Mouse (Mus musculus) spleen, adult 12 weeks (tissue): ENCODE results near the gene Ppan.
A peak's percentile ranks its signal among the peaks of the same experiment; 100 is the strongest.

Source experiments
- DNase-seq: peaks from one replicate; pipeline ENCODE4 v3.0.0; 2022; ENCODE audit warnings: low spot score

Ppan gene

DNA sequence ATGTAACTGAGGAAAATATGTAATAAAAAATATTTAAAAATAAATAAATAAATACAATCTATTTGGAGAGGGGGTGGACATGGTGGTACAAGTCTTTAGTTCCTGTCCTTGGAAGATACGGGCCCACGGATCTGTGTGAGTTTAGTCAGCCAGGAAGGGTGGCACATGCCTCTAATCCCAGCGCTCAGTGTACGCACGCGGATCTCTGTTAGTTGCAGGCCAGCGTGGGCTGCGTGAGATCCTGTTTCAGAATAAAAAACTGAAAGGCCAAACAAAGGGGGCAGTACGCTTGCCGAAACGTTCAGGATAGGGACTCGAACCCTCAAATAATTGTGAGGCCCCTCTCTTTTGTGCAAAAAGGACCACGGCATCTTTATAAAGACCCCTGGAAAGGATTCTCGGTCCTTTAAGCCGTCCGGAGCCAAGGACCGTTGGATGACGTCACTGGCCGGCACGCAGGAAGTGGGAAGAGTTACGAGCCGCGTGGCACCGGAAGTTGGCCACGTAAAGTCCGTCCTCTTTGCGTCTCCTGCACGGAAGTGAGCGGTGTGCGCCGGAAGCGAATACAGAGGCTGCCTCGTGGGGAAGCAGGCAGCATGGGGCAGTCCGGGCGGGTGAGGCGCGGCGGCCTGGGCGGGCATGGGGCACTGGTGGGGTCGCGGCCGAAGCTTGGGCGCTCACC, at the start of gene Ppan:
Gene Ppan, plus strand, starts transcription at position 472 of the 682 bp plus-strand sequence.
- peak; percentile 85 for DNase-seq

DNA sequence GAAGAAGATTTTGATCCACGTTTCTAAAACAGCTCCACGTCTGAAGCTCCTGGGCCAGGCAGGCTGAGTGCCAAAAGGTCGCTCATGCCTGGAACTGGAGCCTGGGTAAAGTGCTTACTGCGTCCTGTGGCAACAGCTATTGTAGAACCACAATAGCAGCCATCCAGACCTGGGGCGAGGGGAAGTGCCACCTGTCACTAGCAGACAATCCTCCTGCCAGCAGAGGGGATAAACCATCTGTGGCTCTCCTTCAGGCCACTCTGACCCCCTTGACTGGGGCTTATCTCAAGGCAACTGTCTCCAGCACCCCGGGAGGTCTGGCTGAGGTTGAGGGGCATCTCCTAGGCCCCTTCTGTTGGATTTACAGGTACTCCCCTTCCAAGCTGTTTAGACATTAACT, 49.0 kb upstream of the Ppan start:
- no peak for DNase-seq

DNA sequence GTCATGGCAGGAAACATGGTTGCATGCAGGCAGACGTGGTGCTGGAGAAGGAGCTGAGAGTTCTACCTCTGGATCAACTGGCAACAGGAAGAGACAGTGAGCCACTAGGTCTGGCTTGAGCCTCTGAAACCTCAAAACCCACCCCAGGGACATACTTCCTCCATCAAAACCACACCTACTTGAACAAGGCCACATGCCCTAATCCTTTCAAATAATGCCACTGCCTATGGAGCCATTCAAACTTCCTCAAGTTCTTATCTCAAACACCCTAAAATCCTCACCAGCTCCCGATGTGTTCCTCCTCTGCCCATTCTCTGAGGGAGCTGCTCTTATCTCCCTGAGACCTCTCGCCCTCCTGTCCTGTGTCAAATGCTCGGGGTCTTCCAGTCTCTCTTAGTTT, 45.8 kb upstream of the Ppan start:
- DNase-seq, result no peak

DNA sequence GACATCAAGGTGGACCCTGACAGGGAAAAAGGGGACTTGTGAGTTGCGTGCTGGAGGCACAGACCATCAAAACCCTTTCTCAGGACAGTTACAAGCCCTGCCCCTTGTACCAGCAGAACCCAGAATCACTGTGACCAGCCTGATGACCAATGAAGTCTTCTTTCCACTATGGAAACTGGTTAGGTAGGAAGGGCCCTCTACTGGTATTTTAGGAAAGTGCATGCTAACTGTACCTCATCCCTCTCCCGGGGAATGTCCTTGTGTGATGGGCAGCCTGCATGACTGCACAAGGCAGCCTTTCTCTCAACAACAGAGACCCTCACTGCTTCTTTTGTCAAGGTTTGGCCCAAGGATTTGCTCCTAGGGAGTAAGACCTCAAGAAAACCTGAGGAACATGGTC, 45.3 kb upstream of the Ppan start:
- DNase-seq, result no peak

DNA sequence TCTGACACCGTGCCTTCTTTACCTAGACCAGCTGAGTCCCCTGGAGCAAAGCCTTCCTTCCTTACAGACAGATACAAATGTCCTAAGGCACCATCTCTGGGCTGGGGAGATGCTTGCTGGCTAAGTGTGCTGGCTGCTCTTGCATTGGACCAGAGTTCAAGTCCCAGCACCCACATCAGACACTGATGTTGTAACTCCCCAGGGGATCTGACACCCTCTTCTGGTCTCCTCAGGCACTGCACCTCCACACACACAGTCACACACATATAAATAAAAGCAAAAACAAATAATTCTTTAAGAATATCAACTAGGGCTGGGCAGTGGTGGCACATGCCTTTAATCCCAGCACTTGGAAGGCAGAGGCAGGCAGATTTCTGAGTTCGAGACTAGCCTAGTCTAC, 37.8 kb upstream of the Ppan start:
- no peak for DNase-seq

DNA sequence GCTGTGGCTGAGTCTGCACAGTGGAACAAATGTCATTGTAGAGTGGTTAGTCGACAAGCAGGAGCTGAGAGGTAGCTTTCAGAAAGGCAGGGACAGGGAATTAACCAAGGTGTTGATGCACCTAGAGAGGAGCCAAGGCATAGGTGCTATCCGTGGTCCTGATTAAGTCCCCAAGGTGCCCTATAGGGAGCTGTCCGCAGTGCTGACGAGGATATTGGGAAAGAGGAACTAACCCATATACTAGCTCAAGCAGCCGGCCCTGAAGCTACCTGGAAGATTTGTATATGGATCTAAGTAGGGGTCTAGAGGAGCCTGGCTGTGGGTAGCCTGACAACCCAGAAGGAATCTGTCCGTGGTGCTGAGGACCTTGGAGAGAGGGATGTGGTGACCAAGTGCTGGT, 30.8 kb upstream of the Ppan start:
- peak; percentile 43 for DNase-seq

DNA sequence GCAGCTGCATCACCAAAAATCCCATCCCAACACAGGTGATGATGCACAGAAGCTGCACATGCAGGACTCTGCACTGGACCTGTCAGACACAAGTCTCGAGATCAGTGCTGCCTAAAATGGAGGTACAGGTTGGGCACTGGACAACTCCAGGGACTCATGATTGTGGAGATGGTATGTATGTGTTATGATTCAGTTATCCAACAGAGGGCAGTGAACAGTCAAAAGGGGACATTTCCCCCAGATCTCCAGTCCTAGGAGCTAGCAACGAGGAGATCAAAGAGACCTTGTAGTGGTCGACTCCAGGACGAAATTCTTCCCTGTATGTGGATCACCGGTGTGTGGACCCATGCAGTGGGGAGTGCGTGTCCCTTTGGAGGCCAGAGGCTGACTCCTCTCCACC, 28.0 kb upstream of the Ppan start:
- DNase-seq, result no peak

DNA sequence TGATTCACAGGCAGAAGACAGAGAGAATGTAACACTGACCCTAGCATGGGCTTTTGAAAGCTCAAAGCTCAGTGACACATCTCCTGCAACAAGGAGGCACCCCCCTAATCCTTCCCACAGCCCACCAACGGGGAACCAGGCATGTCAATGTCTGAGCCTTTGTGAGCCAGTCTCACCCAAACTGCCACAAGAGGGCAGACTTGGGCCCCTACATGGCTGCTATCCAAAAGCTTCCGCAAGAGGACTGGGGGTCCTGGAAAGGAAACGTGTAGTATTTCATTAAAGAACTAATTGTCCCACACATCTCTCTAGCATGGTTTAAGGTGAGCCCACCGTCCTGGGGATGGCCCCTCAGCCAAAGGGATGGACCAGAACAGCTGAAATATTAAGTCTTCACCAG, 26.2 kb upstream of the Ppan start:
- no peak for DNase-seq

DNA sequence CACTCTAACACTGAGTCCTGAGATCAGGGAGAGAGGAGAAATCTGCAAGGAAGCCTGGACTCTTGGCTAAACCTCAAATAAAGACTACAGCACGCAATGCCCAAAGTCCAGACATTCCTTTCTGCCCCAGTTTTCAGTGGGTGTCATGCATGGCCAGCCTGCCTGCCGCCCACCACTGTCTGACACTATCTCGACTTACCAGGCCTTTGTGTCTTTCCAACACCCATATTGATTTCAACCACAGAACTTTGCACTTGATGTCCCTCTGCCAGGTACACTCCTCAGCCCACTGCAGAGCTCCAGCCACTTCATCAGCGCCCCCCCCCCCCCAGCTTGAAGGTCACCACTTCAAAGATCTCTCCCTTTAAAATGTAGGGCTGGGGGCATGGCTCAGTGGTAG, 25.8 kb upstream of the Ppan start:
- no peak for DNase-seq

DNA sequence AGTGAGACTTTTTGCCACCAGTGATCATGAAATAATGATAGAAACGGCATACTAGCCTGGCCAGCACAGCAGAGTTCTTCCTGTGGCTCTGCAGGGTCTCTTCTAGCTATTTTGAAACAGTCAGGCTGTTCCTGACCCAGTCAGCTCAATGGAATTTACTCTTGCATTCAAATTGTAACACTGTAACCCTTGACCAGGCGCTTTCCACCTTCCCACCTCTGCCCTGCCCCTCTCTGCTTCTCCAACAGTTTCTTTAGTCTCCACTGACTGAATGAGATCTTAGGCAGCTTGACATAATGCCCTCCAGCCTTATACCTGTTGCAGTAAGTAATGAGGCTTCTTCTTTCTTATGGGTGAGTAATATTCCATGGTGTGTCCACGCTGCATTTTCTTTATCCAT, 21.1 kb upstream of the Ppan start:
- DNase-seq, result no peak

DNA sequence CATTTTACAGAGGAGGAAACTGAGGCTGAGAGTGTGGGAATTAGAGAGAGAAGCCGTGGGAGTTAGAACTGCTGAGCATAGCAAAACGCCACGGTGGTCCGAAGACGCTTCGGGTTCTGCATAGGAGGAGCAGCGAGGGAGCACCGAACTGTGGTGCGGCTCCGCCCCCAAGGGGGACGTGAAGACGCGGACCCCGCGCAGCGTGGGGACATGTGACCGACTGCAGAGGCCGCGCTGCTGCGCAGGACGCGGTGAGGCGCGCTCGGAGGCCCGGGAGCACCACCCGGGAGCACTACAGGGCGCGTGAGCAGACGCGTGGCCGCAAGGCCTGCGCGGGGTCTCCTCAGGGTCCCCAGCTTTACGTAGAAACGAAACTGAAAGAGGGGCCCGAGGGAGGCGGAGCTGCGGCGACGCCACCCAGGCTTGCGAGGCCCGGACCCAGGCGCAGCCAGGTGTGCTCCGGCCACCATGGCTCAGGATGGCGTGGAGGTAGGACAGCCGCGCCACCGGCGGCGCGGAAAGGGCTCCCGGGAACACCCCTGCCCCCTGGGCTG, 19.4 kb upstream of the Ppan start, which contains the start of gene A230050P20Rik:
Gene A230050P20Rik, plus strand, starts transcription at position 195 of the 554 bp plus-strand sequence.
- no peak for DNase-seq

DNA sequence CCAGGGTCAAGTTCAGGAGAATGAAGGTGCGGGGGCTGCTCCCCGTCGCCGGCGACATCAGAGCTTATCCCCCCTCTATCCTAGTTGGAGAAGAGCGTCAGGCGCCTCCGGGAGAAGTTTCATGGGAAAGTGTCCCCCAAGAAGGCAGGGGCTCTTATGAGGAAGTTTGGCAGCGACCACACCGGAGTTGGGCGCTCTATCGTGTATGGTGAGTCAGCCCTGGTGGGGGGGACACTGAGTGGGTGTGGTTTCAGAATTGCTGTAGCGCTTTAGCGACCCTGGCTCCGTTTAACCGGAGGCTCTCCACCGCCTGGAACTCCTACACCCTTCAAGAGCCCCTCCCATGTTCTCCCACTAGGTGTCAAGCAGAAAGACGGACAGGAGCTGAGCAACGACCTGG, 18.7 kb upstream of the Ppan start:
- DNase-seq, result no peak

DNA sequence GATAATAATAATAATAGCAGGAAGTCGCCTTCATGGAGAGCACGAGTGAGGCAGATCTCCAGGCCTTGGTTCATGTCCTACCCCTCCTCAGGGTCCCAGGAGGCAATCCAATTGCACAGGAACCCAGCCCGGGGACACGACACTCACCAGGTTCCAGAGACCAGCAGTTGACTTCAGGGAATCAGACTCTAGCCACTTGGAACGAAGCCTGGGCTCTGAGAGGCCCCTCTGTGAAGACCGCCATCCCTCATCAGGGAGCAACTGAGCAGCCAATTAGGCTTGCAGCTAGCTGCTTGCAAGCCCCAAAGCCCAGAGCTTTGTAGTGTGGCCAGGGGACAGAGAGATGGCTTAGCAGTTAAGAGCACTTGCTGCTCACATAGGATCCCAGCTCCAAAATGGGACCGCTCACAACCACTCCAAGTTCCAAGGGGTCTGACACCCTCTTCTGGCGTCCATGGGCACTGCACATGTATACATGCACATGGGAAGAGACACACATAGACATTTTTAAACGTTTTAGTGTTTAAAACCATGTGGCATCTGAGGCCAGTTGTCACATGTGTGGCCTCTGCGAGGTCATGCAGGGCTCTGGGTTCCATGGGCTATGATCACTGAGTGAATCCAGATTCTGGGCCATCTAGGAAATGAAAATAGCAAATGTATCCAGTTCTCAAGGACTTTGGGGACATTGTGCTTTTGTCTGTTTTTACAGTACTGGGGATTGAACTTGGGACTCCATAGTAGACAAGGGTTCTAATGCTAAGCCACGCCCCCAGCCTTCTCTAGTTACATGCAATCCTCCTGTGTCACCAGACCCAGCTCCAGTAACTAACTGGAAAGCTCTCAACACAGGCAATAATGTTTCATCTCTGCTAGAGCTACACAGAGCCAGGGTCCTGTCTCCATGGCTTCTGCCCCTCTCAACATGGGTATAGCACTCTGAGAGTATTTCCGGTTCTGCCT, 17.5 kb upstream of the Ppan start:
- DNase-seq, result no peak

DNA sequence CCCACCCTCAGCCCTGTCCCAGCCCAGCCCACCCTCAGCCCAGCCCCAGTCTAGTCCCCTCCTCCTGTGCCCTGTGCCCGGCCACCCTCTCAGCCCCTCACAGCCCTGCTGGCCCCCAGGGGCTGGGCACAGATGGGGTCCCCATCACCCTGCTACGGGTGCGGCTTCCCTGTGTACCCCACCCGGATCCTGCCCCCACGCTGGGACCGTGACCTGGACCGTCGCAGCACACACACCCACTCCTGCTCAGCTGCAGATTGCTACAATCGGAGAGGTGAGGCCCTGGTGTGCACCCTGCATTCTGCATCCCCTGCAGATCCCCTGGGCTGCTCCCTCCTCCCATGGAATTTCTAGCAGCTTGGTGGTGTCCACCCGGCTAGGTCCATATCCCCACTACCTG, 15.0 kb upstream of the Ppan start:
- DNase-seq, result no peak

DNA sequence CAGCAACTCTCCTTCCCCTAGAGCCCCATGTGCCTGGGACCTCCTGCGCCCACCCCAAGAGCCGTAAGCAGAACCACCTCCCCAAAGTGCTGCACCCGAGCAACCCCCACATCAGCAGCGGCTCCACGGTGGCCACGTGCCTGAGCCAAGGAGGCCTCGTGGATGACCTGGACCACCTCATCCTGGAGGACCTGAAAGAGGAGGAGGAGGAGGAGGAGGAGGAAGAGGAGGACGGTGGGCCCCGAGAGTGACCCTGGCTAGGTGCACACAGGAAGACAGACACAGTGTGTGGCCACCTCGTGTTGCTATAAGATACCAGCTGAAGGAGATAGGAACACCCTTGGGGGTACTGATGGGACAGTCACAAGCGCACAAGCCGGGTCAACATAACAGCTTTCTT, 14.5 kb upstream of the Ppan start:
- DNase-seq, result no peak

DNA sequence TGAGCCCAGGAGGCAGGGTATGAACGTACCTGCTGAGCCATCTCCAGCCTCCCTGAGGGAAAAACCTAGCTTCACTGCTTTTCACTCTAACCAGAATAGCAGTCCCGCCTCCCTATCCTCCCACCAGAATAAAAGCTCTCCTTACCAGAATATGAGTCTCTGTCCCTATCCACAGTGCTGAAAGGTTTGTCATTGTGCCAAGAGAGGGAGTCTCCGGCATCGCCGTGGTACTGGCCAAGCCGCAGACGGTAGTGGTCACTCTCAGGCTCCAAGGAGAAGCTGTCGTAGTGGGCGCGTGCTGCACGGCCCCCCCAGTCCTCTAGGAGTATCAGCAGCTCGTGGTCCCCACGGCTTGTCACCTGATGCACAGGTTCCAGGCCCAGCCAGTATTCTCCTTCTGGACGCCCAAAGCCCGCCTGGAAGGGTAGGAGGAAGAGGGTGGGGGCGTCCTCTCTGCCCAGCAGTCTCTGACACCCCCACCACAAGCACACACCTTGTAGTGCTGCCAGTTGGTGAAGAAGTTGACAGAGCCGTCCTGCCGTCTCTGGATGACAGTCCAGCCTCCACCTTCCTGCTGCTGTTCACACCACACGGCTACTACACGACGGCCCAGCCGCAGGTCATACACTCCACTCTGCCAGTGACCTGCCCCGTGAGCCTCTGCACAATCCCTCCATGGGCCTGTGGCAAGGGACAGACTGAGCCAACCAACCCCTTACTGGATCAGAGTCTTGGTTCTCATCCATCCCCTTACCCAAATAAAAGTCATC, 12.8 kb upstream of the Ppan start:
- no peak for DNase-seq

DNA sequence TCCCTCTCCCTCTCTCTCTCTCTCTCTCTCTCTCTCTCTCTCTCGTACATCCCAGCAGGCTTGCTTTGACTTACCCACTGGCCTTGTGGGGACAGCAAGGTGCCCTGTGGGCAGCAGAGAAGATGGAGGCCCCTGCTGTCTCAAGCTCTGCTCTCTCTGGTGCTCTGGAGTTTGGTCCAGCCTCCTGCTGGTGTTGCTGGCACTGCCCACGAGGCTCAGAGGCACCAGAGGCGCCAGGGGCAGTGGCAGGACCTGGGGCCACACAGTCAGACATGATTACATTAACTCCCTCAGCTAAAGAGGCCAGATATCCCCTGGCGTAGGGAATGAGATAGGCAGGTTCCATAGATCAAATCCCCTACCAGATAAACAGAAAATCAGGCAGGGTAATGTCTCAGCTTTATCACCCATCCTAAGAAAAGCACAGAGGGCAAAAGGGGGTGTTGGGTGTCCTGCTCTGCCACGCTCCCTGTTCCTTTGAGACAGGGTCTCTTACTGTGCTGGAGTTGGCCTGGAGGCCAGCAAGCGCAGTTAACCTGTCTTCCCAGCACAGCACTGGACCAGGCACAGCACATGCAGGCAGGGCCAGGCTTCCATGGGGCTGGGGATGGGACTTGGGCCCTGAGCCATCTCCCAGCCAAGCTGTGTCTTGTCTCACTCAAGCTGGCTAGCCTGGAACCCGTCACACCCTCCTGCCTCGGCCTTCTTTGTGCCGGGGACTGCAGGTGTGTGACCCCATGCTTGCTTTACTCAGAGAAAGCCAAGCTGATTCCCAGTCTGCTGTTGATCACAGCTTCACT, 11.5 kb upstream of the Ppan start:
- DNase-seq, result no peak

DNA sequence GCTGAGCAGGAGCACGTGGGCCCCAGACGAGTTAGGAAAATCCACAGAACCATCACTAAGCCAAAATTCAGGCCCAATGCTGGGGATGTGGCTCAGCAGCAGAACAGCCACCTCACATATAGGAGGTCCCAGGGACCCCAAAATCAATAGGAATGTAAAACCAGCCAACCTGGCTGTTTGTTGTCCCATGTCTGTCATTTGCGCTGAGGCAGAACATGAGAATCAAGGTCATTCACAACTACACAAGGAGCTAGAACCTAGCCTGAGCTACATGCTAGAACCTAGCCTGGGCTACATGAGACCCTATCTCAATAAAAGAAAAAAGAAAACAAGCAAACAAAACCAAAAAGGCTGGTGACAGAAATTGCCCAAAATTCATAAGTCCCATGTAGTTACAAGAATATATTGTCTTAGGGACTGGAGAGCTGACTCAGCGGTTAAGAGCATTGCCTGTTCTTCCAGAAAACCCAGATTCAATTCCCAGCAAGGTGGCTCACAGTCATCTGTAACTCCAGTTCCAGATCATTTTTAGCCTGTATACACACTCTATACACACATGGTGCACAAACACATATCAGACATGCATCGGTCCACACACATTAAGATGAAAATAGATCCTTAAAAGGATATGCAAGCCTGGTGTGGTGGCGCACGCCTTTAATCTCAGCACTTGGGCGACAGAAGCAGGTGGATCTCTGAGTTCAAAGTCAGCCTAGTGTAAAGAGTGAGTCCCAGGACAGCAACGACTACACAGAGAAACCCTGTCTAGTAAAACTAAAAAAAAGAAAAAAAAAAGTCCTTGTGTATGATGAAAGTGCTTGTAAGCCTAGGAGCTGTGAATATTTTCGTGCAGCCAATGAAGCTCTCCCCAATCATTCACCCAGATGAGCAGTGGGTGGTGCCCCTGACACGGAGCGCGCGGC, 10.6 kb upstream of the Ppan start:
- DNase-seq, result no peak

DNA sequence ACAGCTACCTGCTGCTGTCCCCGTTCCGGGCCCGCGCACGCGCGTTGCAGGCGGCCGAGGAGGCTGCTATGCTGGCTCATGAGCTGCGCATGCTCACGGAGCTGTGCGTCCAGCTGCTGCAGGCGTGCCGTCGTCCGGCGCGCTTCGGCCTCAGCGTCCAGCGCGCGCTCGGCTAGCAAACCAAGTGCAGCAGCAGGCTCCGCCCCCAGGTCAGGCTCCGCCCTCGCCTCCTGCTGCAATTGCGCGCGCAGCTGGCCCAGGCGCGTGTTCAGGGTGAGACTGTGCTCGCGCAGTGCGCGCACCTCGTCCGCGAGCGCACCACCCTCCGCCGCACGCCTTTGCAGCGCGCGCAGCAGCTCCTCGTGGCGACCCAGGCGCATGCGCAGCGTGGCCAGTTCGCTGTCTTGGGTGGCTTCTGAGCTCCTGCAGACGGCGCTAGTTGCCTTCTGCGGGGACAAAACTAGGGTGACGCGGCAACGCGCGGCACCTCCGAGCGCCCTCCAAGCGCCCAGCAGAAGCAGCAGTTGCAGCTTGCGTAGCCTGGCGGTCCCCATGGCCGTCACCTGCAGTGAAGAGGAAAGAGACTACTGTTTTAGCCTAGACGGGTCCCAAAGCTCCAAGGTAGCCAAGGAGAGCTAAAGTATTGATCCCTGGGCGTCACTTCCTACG, 9.8 kb upstream of the Ppan start:
- peak; percentile 99 for DNase-seq

DNA sequence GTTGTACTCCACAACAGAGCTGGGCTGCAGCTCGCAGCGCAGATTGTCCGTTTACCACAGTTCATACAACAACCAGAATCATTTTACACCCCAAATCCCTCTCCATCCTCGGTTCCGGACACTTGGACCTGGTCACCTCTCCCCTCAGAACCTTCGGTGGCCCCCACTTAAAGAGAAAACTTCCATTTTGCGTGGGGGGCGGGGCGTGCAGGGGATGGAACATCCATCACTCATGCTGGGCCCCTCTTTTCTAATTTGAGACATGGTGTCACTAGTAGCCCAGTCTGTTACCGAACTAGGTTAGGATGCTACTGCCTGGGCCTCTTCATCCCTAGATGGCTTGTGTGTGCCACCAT, 9.3 kb upstream of the Ppan start:
- no peak for DNase-seq
